Mouse (Mus musculus) kidney, adult 2 months (tissue): Measurements from ENCODE around the gene Ooep. TPM values are rescaled to one million over a fixed set of nuclear protein-coding genes. Genes with fewer than 3 reads are reported as not detected.
A peak's percentile ranks its signal among the peaks of the same experiment; 100 is the strongest.

Source experiments
- DNase-seq: peaks from one replicate; pipeline ENCODE4 v3.0.0; 2021
- H3K27ac ChIP-seq: fragments of 200-500 bp; 2 replicates; pipeline ENCODE4 v1.5.1; 2012; ENCODE audit warnings: low read depth, low read length, control low read depth, inconsistent platforms; ENCODE audit not compliant: insufficient read depth
- H3K27me3 ChIP-seq: fragments of 200-500 bp; replicated peaks from 2 replicates; pipeline ENCODE4 v1.6.1; 2012; ENCODE audit warnings: mild to moderate bottlenecking, moderate library complexity, low read length, inconsistent platforms; ENCODE audit not compliant: control insufficient read depth, insufficient read depth
- H3K36me3 ChIP-seq: fragments of 200-500 bp; 2 replicates; pipeline ENCODE4 v1.6.1; 2012; ENCODE audit warnings: mild to moderate bottlenecking, moderate library complexity, low read length, inconsistent platforms; ENCODE audit not compliant: control insufficient read depth, insufficient read depth
- H3K4me1 ChIP-seq: fragments of 200-500 bp; 2 replicates; pipeline ENCODE4 v1.6.1; 2011; ENCODE audit warnings: low read length; ENCODE audit not compliant: control insufficient read depth, insufficient read depth
- H3K4me3 ChIP-seq: fragments of 200-500 bp; 2 replicates; pipeline ENCODE4 v1.5.1; 2011; ENCODE audit warnings: mild to moderate bottlenecking, low read depth, low read length, control low read depth; ENCODE audit not compliant: insufficient read depth
- CTCF ChIP-seq: fragments of 200-500 bp; conservative IDR thresholded peaks from 2 replicates; pipeline ENCODE4 v1.5.1; 2011; ENCODE audit warnings: low read depth, mild to moderate bottlenecking, control low read depth, low read length, moderate library complexity, mixed read lengths; ENCODE audit not compliant: insufficient read depth, insufficient read length
- POLR2A ChIP-seq: fragments of 200-500 bp; IDR thresholded peaks from one replicate; pipeline ENCODE4 v1.6.1; 2011; ENCODE audit warnings: low read depth, low read length, control low read depth
- WGBS: fragments of 180-500 bp; shearing (Covaris S2); methylation state at CpG from one replicate; pipeline ENCODE4 v1.1.7; 2018; 5-methylcytosine and 5-hydroxymethylcytosine counted together
- polyA plus RNA-seq: library from polyadenylated mRNA; depleted of rRNA; stranded (reverse); fragments of >200 nt; gene quantifications from 2 replicates; pipeline ENCODE4 v1.2.3, GENCODE M21; 2012

Ooep gene
- polyA plus RNA-seq, 1 experiment = 0.03 TPM

- no peaks in the 10 kb centered on the region for H3K4me1 ChIP-seq
- no peak for TF ChIP-seq POLR2A
- TF ChIP-seq CTCF = no peak
- no peaks in the 10 kb centered on the region for H3K27me3 ChIP-seq
- 78% methylated on average over 13 of the region's 13 CpGs for WGBS
- DNase-seq = no peak
- no peak overlapping the region for H3K4me3 ChIP-seq
- H3K36me3 ChIP-seq = no peaks in the 10 kb centered on the region
- H3K27ac ChIP-seq = no peak overlapping the region
Measured at GRCm38 (mm10) chr9:78365850-78366544, 12.5 kb downstream of the Ooep start.

GRCm38 (mm10) chr9:78364701-78365100 lies 13.8 kb downstream of the Ooep start:
- no peak overlapping the region for H3K4me3 ChIP-seq
- H3K27ac ChIP-seq = no peak overlapping the region
- DNase-seq = no peak
- no peaks in the 10 kb centered on the region for H3K27me3 ChIP-seq
- TF ChIP-seq CTCF (no peak), POLR2A (no peak)
- no peaks in the 10 kb centered on the region for H3K36me3 ChIP-seq
- WGBS = 90% methylated on average over 6 of the region's 6 CpGs
- no peaks in the 10 kb centered on the region for H3K4me1 ChIP-seq

DNA sequence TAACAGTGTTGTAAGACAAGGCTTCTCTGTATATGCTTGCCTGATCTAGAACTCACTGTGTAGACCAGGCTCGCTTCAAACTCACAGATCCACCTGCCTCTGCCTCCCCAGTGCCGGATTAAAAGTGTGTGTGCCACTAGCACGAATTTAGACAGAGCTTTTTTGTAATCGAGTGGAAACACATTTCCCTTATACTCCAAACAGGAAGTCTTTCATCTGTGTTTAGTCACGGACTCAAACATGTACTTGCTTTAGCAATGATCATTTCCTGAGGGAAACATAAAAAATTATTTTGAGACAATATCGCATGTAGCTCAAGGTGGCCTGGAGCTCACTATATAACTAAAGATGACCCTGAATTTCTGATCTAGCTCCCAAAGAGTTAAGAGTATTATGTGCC lies 15.2 kb downstream of the Ooep start:
- Histone ChIP-seq H3K4me3 (no peak overlapping the region), H3K27me3 (no peaks in the 10 kb centered on the region), H3K27ac (no peak overlapping the region), H3K4me1 (no peaks in the 10 kb centered on the region), H3K36me3 (no peaks in the 10 kb centered on the region)
- WGBS = 64% methylated on average over 6 of the region's 6 CpGs
- TF ChIP-seq CTCF (no peak), POLR2A (no peak)
- DNase-seq = no peak

- Histone ChIP-seq H3K36me3 (no peaks in the 10 kb centered on the region), H3K27ac (no peak overlapping the region), H3K27me3 (no peaks in the 10 kb centered on the region), H3K4me3 (no peak overlapping the region), H3K4me1 (peaks cover 2% of the 10 kb centered on the region; the same call in 1 of the 2 replicates)
- 64% methylated on average over 2 of the region's 2 CpGs for WGBS
- no peak for TF ChIP-seq CTCF
- TF ChIP-seq POLR2A = no peak
- DNase-seq = no peak
Measured at GRCm38 (mm10) chr9:78360484-78360872, 18.0 kb downstream of the Ooep start.

- TF ChIP-seq CTCF (no peak), POLR2A (no peak)
- WGBS = 87% methylated on average over 6 of the region's 6 CpGs
Measured at GRCm38 (mm10) chr9:78359750-78360483, 18.6 kb downstream of the Ooep start.

DNA sequence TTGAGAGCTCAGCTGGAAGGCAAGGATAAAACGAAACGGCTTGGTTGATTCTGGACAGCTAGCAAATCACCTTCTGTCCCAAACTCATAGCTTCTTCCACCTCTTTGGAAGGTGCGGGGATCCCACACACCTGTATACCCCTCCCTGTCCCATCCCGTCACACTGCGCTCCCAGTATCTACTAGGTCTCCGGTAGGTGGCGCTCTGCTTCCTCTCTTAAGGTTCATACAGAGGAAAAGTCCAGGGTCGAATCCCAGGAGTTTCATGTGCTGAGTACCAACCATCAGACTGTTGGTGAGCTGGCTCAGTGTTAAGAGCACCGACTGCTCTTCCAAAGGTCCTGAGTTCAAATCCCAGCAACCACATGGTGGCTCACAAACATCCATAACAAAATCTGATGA lies 20.5 kb downstream of the Ooep start:
- TF ChIP-seq POLR2A = no peak
- TF ChIP-seq CTCF = peak; percentile 79
- no peak overlapping the region for H3K27ac ChIP-seq
- 18% methylated on average over 9 of the region's 9 CpGs for WGBS
- H3K4me3 ChIP-seq = no peak overlapping the region
- DNase-seq = peak; percentile 75
- H3K27me3 ChIP-seq = no peaks in the 10 kb centered on the region
- peaks cover 8% of the 10 kb centered on the region; the same call in 1 of the 2 replicates for H3K4me1 ChIP-seq
- H3K36me3 ChIP-seq = no peaks in the 10 kb centered on the region

More at GRCm38 (mm10) chr9:78359750-78360483, 18.6 kb downstream of the Ooep start:
- Histone ChIP-seq H3K4me1 (peaks cover 7% of the 10 kb centered on the region; the same call in 1 of the 2 replicates), H3K4me3 (no peak overlapping the region), H3K36me3 (no peaks in the 10 kb centered on the region), H3K27me3 (no peaks in the 10 kb centered on the region), H3K27ac (no peak overlapping the region)
- DNase-seq = no peak

DNA sequence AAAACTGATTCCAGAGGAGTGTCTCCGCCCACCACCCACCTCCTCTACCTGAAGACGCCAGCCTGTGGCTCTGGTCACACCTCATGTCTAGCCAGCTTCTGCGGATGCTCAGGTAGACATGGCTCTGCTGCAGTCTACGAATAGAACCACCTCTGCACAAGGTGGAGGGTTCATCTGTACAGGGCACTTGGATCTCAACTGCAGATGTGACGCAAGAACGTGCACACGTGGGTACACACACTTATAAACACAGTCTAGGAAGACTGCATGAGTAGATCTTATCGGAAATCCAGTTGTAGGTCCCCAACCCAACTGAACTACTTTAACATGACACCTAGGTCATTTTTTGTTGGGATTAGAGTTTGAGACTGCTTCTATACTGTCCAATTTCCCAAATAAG lies 22.9 kb downstream of the Ooep start, which contains the start of gene Gsta2:
Gene Gsta2, minus strand, starts transcription at position 178 of the 400 bp plus-strand sequence.
- WGBS = 82% methylated on average over 8 of the region's 8 CpGs
- Histone ChIP-seq H3K4me1 (peaks cover 8% of the 10 kb centered on the region; the same call in 1 of the 2 replicates), H3K36me3 (no peaks in the 10 kb centered on the region), H3K27me3 (no peaks in the 10 kb centered on the region), H3K27ac (peak within 1 kb of the TSS; percentile 79), H3K4me3 (no peak within 1 kb of the TSS)
- DNase-seq = no peak
- no peak for TF ChIP-seq CTCF
